Mouse (Mus musculus) lung, adult 2 months (tissue): ENCODE results near the gene B3gntl1.

ENCODE experiments used
- CTCF ChIP-seq: fragments of 200-500 bp; IDR thresholded peaks from 2 replicates; pipeline ENCODE4 v1.5.1; 2011; ENCODE audit warnings: mild to moderate bottlenecking, low read length, control low read depth; ENCODE audit not compliant: insufficient read depth
- POLR2A ChIP-seq: fragments of 200-500 bp; IDR thresholded peaks from 2 replicates; pipeline ENCODE4 v1.6.1; 2011; ENCODE audit warnings: low read depth, mild to moderate bottlenecking, control low read depth, low read length, borderline replicate concordance; ENCODE audit errors: extremely low read depth

GRCm38 (mm10) chr11:121679581-121679980 lies 6.6 kb upstream of the B3gntl1 start:
- TF ChIP-seq POLR2A (no peak), CTCF (no peak)
